Mouse (Mus musculus): ENCODE results near the gene Olfr450.

Olfr450 gene

DNA sequence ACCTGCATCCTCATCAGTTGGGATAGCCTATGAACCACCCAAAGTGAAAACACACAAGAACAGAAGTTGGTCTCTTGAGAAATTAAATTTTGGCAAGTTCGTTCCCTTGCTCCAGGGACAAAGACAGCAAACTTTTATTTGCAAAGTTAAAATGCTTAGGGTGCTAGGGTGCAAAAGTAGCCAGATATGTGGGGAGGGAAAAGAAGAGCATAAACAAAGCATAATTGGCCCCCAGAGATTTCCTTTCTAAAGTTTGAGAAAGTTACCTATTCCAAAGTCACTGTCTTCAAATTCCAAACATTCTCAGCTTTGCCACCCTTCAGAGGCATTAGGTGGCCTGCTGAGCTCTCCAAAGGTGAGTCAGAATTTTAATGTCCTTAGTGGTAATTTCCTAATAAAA is at the start of gene Olfr450:
TSS of gene Olfr450 (plus strand) at position 301 of the 400 bp plus-strand sequence.
- no peak for DNase-seq

DNA sequence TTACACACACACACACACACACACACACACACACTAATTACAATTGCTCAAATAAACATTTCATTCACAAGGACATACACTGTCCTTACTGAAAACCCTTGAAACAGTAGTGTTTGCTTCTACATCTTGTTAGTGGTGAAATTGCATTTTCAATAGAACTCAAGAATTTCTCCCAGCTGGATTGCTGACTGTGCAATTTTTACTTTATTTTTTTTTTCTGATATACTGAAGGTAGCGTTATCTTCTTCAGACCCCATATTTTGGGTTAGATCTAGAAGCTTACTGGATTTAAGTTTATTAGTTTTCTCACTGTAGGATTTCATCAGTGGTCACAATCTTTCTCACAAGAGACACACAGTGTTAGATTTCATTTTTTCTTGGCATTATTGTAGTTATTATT is 34.7 kb upstream of the Olfr450 start:
- no peak for DNase-seq

DNA sequence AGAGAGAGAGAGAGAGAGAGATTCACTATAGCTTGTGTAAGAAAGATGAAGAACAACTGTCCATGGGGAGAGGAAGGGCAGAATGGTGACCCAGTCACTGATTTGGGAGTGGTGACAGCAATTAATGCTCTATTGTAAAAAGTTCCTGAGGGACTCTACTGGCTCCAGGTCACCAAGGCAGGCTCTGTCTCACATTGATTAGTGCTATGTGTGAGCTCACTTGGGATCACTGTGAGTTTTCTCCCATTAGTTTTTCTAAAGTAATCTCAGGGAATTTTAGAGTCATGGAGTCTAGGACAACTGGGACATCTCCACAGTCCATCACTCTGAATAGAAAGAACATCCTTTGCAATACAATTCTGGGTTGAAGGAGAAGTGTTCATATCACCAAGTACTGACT is 26.9 kb upstream of the Olfr450 start, which contains the start of gene Olfr452:
TSS of gene Olfr452 (plus strand) at position 301 of the 400 bp plus-strand sequence.
- DNase-seq: no peak

DNA sequence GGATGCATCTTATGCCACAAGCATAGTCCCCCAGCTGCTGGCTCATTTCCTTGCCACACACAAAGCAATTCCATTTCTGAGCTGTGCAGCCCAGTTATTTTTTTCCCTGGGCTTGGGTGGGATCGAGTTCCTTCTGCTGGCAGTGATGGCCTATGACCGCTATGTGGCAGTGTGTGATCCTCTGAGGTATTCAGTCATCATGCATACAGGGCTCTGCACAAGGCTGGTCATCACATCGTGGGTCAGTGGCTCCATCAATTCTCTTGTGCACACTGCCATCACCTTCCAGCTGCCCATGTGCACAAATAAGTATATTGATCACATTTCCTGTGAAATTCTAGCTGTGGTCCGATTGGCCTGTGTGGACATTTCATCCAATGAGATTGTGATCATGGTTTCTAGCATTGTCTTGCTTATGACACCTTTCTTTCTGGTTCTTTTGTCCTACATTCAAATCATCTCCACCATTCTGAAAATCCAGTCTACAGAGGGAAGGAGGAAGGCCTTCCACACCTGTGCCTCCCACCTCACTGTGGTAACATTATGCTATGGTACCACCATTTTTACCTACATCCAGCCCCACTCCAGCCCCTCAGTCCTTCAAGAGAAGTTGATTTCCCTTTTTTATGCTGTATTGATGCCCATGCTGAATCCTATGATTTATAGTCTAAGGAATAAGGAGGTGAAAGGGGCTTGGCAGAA is 21.3 kb upstream of the Olfr450 start:
- no peak for DNase-seq

DNA sequence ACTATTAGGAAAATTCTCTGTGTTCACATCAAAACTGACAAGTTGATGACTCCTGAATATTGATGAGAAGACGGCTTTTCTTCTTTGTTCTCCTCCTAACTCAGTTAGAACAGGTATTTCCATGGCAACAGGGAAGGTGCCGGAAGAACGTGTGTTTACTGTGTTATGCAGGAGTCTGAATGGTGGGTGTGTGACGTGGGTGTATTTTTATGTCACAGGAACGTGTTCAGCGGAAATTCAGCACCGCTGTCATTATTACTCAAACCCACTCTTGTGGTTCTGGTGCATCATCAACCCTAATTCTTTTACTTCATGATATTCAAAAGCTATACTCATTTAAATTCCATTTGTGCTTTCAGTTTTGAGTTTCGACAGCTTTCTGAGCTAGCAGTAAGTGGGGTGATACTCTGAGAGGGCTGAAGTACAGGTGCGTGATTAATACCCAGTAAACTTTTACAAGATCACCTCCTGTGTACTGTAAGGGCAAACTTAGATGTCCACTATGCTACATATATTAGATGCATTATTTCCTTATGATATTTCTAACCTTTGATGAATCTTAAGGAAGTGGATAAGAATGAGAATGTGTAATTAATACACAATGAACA is 20.7 kb upstream of the Olfr450 start:
- no peak for DNase-seq

DNA sequence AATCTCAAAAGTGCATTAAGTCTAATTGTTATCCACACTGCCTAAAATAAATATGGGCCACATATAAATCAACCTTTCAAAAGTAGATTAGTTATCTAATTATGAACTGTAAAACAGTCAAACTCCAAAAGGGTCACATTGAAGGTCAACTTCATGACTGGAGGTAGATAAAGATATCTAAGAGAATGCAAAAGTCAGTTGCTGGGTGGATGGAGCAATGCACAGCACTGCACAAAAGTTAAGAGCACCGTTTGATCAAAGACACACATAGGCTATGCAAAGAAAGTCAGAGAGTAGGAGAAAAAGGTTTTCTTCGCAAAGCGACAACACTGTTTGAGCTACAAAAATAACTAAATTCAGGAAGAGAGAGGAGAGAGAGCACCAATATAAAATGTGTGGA is 16.8 kb upstream of the Olfr450 start:
- no peak for DNase-seq

DNA sequence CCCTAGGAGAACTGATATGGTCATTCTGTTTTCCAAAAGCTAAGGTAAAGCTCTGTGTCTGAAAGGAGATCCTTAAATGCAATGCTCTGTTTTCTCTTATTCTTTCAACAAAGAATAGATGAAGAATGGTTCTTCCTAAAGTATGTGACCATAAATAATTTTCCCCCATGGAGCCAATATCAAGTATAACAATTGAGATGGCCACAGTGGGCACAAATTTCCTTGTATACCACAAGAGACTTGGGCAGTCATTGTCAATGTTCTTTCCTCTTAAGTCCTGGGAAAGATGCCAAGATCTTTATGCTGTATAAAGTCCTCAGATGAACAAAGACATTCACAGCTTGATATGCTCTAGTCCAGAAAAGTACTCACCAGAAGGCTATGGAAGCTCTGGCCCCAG is 22.3 kb downstream of the Olfr450 start, which contains the start of gene Olfr449:
TSS of gene Olfr449 (plus strand) at position 301 of the 400 bp plus-strand sequence.
- no peak for DNase-seq

DNA sequence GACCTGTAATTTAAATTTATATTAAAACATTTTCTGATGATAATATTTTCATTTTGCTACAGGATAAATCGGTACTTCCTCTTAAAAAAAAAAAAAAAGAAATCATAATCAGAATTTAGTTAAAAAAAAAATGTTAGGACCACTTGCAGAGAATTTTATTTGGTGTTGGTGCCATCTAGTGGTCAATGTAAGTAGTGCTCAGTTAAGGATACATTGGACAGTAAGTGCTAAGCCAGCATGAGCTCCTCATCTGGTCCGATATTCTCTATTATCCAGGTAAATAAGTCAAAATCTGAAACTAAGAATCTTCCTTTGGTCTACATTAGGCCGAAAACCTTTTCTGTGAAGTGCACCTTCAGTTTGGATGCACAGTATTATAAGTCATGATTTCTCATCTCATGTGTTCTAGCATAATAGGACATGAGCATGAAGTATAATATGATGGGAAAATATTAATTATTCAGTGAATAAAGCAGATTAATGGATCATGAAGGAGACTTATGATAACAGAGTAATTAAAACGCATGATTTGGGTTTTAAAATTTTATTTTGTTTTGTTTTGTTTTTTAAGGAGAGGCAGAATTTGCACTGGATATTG is 48.6 kb downstream of the Olfr450 start:
- DNase-seq: peak in 1 of 2 experiments; percentile 28
